Mouse (Mus musculus) brain, embryonic 14.5 days (tissue): ENCODE measurements around the gene Slc38a6.

Source experiments
- CTCF ChIP-seq: fragments of 200-500 bp; IDR thresholded peaks from 2 replicates; pipeline ENCODE4 v1.5.1; 2012; ENCODE audit warnings: inconsistent platforms, mild to moderate bottlenecking, moderate library complexity, borderline replicate concordance; ENCODE audit not compliant: insufficient read depth, insufficient read length; ENCODE audit errors: extremely low read depth
- POLR2A ChIP-seq: fragments of 200-500 bp; IDR thresholded peaks from 2 replicates; pipeline ENCODE4 v1.6.1; 2012; ENCODE audit warnings: mild to moderate bottlenecking, inconsistent platforms, borderline replicate concordance; ENCODE audit not compliant: poor library complexity, insufficient read depth, insufficient read length, severe bottlenecking; ENCODE audit errors: extremely low read depth

GRCm38 (mm10) chr12:73392507-73392906 lies 105.9 kb downstream of the Slc38a6 start:
- no peak for TF ChIP-seq CTCF
- TF ChIP-seq POLR2A = no peak
